Mouse (Mus musculus) CH12F3 (cell line): ENCODE results near the gene Snd1.

Source experiments
- in situ Hi-C: fragments of 300-500 bp; cut with MboI; formaldehyde crosslinking; loops from 2 replicates; pipeline ENCODE4 v1.14.3; 2020; ENCODE audit warnings: low sequenced_read_pairs

Snd1 gene

GRCm38 (mm10) chr6:28830306-28830705, 355.4 kb downstream of the Snd1 start:
- in situ Hi-C loops, result no loop called here

- in situ Hi-C loops, result no loop called here
Measured at GRCm38 (mm10) chr6:28831011-28831853, 356.3 kb downstream of the Snd1 start, which contains the start of gene Lrrc4. Gene Lrrc4 (minus strand): TSS chr6:28831747.

- in situ Hi-C loops, result no loop called here
Measured at GRCm38 (mm10) chr6:28831854-28832750, 357.2 kb downstream of the Snd1 start.

- in situ Hi-C loops, result no loop called here
Measured at GRCm38 (mm10) chr6:28832751-28833291, 357.9 kb downstream of the Snd1 start.

- in situ Hi-C loops, result no loop called here
Measured at GRCm38 (mm10) chr6:28833380-28833822, 358.5 kb downstream of the Snd1 start.

GRCm38 (mm10) chr6:28834046-28834445, 359.1 kb downstream of the Snd1 start:
- in situ Hi-C loops, result no loop called here

- in situ Hi-C loops, result no loop called here
Measured at GRCm38 (mm10) chr6:28836600-28836999, 361.7 kb downstream of the Snd1 start.

- in situ Hi-C loops, result no loop called here
Measured at GRCm38 (mm10) chr6:28841569-28841968, 366.6 kb downstream of the Snd1 start.

GRCm38 (mm10) chr6:28842375-28843276, 367.7 kb downstream of the Snd1 start:
- in situ Hi-C loops, result no loop called here

- in situ Hi-C loops, result no loop called here
Measured at GRCm38 (mm10) chr6:28845610-28846009, 370.7 kb downstream of the Snd1 start.

GRCm38 (mm10) chr6:28847616-28848015, 372.7 kb downstream of the Snd1 start:
- in situ Hi-C loops, result no loop called here

- in situ Hi-C loops, result no loop called here
Measured at GRCm38 (mm10) chr6:28848285-28848794, 373.4 kb downstream of the Snd1 start.

GRCm38 (mm10) chr6:28848891-28849290, 374.0 kb downstream of the Snd1 start:
- in situ Hi-C loops, result no loop called here

- in situ Hi-C loops, result no loop called here
Measured at GRCm38 (mm10) chr6:28849317-28849716, 374.4 kb downstream of the Snd1 start.

- in situ Hi-C loops, result no loop called here
Measured at GRCm38 (mm10) chr6:28850326-28850900, 375.5 kb downstream of the Snd1 start.

GRCm38 (mm10) chr6:28852342-28852741, 377.4 kb downstream of the Snd1 start:
- in situ Hi-C loops, result no loop called here

- in situ Hi-C loops, result no loop called here
Measured at GRCm38 (mm10) chr6:28853164-28853563, 378.2 kb downstream of the Snd1 start.

GRCm38 (mm10) chr6:28853654-28854053, 378.7 kb downstream of the Snd1 start:
- in situ Hi-C loops, result no loop called here

- in situ Hi-C loops, result no loop called here
Measured at GRCm38 (mm10) chr6:28854598-28854997, 379.7 kb downstream of the Snd1 start.

- in situ Hi-C loops, result no loop called here
Measured at GRCm38 (mm10) chr6:28855442-28855841, 380.5 kb downstream of the Snd1 start.
